Mouse (Mus musculus): ENCODE measurements around the gene Gm10073. TPM values are rescaled to one million over a fixed set of nuclear protein-coding genes. Genes with fewer than 3 reads are reported as not detected.
"Not testable (repeated sequence)": the region's sequence is repeated elsewhere in the genome, so short reads cannot be mapped to it uniquely, and the experiment has no call there.

Gm10073 gene
- 12.4 and 13.3 TPM in 2 replicates for polyA plus RNA-seq (2015; fragmentation: Nextera tagmentation; extraction: Ambion mirVana)

GRCm38 (mm10) chr8:106573168-106573567, at the start of gene Gm10073:
Gene Gm10073 (minus strand): TSS chr8:106573461.
- not testable (repeated sequence) for H3K9me3 ChIP-seq; H3K4me1 ChIP-seq; H3K27me3 ChIP-seq; H3K36me3 ChIP-seq; H3K4me3 ChIP-seq; H3K4me2 ChIP-seq; ATAC-seq (ENCODE audit: insufficient number of reproducible peaks, low FRiP score, low TSS enrichment, low read depth); H3K9ac ChIP-seq; H3K27ac ChIP-seq
- WGBS: 35% methylated on average over 20 of the region's 20 CpGs

DNA sequence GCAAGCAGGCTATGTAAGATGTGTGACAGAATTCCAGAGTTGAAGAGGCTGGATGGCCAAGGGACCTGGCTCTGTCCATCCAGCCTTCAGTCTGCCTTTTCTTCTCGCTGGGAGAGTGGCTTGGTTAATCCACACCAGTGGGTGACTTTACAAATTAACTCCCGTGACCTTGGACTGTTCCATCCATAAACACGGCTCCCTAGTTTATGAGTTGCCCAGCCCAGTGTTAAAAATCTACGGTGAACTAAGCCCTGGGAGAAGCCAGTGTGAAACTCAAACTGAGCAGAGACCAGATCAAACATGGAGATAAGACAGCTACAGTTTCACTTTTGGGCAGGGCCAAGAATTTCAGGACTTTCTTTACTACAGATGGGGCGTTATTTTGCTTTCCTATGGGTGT, 49.8 kb upstream of the Gm10073 start:
- Histone ChIP-seq H3K4me1 (peaks cover 17% of the 10 kb centered on the region), H3K4me3 (no peak overlapping the region), H3K36me3 (no peaks in the 10 kb centered on the region), H3K27ac (peak overlapping the region; percentile 58), H3K4me2 (no peak overlapping the region), H3K9me3 (no peaks in the 10 kb centered on the region), H3K9ac (no peak overlapping the region), H3K27me3 (no peaks in the 10 kb centered on the region)
- WGBS: 27% methylated on average over 5 of the region's 5 CpGs
- ATAC-seq (ENCODE audit: insufficient number of reproducible peaks, low FRiP score, low TSS enrichment, low read depth): no peak

GRCm38 (mm10) chr8:106620488-106620887, 47.2 kb upstream of the Gm10073 start:
- no peak overlapping the region for H3K4me3 ChIP-seq
- H3K27me3 ChIP-seq: no peaks in the 10 kb centered on the region
- H3K9ac ChIP-seq: no peak overlapping the region
- ATAC-seq (ENCODE audit: insufficient number of reproducible peaks, low FRiP score, low TSS enrichment, low read depth): no peak
- H3K4me1 ChIP-seq: peaks cover 32% of the 10 kb centered on the region
- H3K36me3 ChIP-seq: no peaks in the 10 kb centered on the region
- H3K9me3 ChIP-seq: no peaks in the 10 kb centered on the region
- H3K4me2 ChIP-seq: no peak overlapping the region
- WGBS: 64% methylated on average over 2 of the region's 2 CpGs
- H3K27ac ChIP-seq: no peak overlapping the region

DNA sequence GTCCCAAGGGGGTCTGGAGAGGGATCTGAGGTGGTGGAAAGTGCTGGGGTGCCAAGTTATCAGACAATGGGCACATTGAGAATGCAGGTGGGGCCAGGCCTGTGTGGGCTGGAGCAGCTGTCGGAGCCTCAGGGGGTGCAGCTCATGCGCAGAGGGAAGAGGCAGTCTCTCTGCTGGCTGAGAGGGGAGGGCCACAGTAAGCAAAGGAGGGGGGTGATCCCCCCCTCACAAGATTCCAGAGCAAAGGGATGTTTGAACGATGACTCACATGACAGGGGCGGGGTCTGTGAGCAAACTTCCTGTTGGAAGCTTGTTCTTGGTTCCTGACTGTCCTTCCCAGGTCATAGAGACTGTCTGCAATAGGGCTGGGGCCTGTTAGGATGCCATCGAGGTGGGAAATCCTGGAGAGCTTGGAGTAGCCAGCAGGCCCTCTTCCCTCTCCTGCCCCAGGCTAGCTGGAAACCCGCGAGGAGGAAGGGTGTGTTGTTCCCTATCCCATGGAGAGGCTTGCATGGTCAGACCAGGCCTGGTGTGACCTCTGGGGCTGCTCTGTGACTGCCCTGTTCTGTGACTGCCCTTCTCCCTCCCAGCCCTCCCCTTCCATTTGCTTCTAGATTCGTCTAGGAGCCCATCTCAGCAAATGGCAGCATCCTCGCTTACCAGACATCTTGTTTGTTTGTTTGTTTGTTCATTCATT, 46.4 kb upstream of the Gm10073 start:
- H3K9me3 ChIP-seq: no peaks in the 10 kb centered on the region
- H3K4me3 ChIP-seq: no peak overlapping the region
- H3K9ac ChIP-seq: no peak overlapping the region
- ATAC-seq (ENCODE audit: insufficient number of reproducible peaks, low FRiP score, low TSS enrichment, low read depth): peak; percentile 74; the same call in 1 of the 2 replicates
- no peaks in the 10 kb centered on the region for H3K27me3 ChIP-seq
- H3K27ac ChIP-seq: peak overlapping the region; percentile 69
- 0 out of 2 replicates have a peak overlapping the region, but pooled peaks have one; percentile 14 for H3K4me2 ChIP-seq
- H3K4me1 ChIP-seq: peaks cover 33% of the 10 kb centered on the region
- no peaks in the 10 kb centered on the region for H3K36me3 ChIP-seq
- WGBS: 38% methylated on average over 9 of the region's 9 CpGs

DNA sequence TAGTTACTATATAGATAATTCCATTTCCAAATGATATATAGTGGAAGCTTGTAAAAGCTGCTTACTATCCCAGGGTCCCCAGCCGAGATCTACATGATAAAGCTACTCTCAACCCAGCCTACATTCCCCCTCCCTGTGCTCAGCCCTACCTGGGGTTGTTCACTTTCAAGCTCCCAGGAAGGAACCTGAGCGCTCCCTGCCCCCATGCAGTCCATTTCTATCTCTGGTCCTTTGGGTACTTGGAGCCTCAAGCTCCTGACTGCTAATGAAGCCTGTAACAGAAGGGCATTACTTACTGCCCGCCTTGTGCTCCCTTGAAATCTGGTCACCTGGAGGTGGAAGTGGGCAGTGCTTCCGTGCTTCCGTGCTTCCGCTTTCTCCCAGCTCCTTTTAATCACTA, 45.1 kb upstream of the Gm10073 start:
- ATAC-seq (ENCODE audit: insufficient number of reproducible peaks, low FRiP score, low TSS enrichment, low read depth): no peak
- WGBS: 48% methylated on average over 6 of the region's 6 CpGs
- no peaks in the 10 kb centered on the region for H3K36me3 ChIP-seq
- H3K9me3 ChIP-seq: no peaks in the 10 kb centered on the region
- no peak overlapping the region for H3K4me3 ChIP-seq
- no peak overlapping the region for H3K4me2 ChIP-seq
- peaks cover 33% of the 10 kb centered on the region for H3K4me1 ChIP-seq
- H3K27ac ChIP-seq: no peak overlapping the region; the same call in 1 of the 2 replicates
- no peak overlapping the region for H3K9ac ChIP-seq
- no peaks in the 10 kb centered on the region for H3K27me3 ChIP-seq

GRCm38 (mm10) chr8:106617865-106618264, 44.6 kb upstream of the Gm10073 start:
- H3K36me3 ChIP-seq: no peaks in the 10 kb centered on the region
- no peak overlapping the region for H3K4me2 ChIP-seq
- peaks cover 33% of the 10 kb centered on the region for H3K4me1 ChIP-seq
- WGBS: 81% methylated on average over 6 of the region's 6 CpGs
- no peak for ATAC-seq (ENCODE audit: insufficient number of reproducible peaks, low FRiP score, low TSS enrichment, low read depth)
- no peak overlapping the region for H3K9ac ChIP-seq
- H3K27ac ChIP-seq: 0 out of 2 replicates have a peak overlapping the region, but pooled peaks have one; percentile 27
- no peaks in the 10 kb centered on the region for H3K27me3 ChIP-seq
- H3K4me3 ChIP-seq: no peak overlapping the region
- H3K9me3 ChIP-seq: no peaks in the 10 kb centered on the region

DNA sequence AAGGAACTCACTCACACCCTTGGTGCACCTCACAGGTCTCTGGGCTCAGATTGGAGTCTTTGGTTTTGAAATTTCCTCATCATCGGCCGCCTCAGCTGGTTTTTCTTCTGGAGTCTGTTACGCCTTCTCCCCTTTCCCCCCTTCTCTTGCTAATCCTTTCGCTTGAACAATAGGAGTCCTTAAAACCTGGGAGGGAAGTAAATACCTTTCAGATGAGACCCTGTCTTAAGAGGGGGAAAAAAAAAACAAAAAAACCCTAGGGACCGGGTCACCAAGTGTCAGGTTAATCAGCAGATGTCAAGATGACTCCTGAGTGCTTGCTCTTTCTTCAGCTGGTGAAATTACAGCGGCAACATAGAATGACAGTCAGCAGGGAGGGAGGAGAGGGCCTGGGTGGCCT, 43.9 kb upstream of the Gm10073 start:
- WGBS: 40% methylated on average over 6 of the region's 6 CpGs
- H3K27me3 ChIP-seq: no peaks in the 10 kb centered on the region
- no peak for ATAC-seq (ENCODE audit: insufficient number of reproducible peaks, low FRiP score, low TSS enrichment, low read depth)
- H3K4me3 ChIP-seq: no peak overlapping the region
- H3K9ac ChIP-seq: no peak overlapping the region
- no peaks in the 10 kb centered on the region for H3K9me3 ChIP-seq
- peak overlapping the region; percentile 38 for H3K27ac ChIP-seq
- no peaks in the 10 kb centered on the region for H3K36me3 ChIP-seq
- H3K4me2 ChIP-seq: no peak overlapping the region
- H3K4me1 ChIP-seq: peaks cover 33% of the 10 kb centered on the region

DNA sequence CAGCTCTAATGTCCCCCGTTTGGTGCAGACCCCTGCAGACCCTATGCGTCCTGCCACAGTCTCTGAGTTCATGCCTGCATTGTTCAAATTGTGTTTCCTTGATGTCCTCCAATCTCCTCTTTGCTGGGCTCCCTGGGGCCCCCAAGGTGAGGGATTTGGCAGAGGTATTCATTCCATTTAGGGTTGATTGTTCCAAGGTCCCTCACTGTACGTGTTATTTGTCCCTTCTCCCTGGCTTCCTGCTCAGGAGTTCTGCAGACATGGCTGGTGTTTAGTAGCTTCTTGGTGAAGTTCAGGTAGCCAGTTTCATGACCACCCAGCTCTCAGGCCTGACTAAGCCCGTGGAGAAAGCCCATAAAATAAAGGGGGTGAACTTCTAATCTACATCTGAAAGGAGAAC, 43.4 kb upstream of the Gm10073 start:
- no peak for ATAC-seq (ENCODE audit: insufficient number of reproducible peaks, low FRiP score, low TSS enrichment, low read depth)
- Histone ChIP-seq H3K4me2 (no peak overlapping the region), H3K27me3 (no peaks in the 10 kb centered on the region), H3K9me3 (no peaks in the 10 kb centered on the region), H3K4me3 (no peak overlapping the region), H3K9ac (no peak overlapping the region), H3K27ac (peak overlapping the region; percentile 38), H3K4me1 (peaks cover 33% of the 10 kb centered on the region), H3K36me3 (no peaks in the 10 kb centered on the region)
- 34% methylated on average over 4 of the region's 4 CpGs for WGBS

- no peak for ATAC-seq (ENCODE audit: insufficient number of reproducible peaks, low FRiP score, low TSS enrichment, low read depth)
- Histone ChIP-seq H3K9ac (no peak overlapping the region), H3K4me2 (no peak overlapping the region), H3K9me3 (no peaks in the 10 kb centered on the region), H3K4me1 (peaks cover 33% of the 10 kb centered on the region), H3K4me3 (no peak overlapping the region), H3K27me3 (no peaks in the 10 kb centered on the region), H3K27ac (0 out of 2 replicates have a peak overlapping the region, but pooled peaks have one; percentile 33), H3K36me3 (no peaks in the 10 kb centered on the region)
- 56% methylated on average over 10 of the region's 10 CpGs for WGBS
These were observed 42.5 kb upstream of the Gm10073 start for GRCm38 (mm10) chr8:106615661-106616299.

DNA sequence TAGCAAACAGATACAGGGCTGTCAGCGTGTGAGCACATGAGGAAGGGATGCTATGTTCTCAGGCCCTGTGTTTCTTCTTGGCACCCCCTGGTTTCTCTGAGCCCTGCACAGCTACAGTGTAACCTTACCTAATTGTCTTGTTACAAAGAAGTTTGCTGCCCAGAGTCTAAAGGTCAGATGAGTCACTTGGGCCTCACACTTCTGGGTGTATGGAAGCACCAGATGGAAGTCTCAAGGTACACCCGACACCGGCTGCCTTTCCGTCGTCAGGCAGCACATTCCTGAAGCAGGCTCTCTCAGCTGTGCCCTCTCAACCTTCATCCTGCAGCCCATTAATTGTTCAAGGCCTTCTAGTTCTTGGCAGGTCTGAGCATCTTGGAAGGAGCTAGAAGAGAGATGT, 41.4 kb upstream of the Gm10073 start:
- Histone ChIP-seq H3K9ac (no peak overlapping the region), H3K4me2 (no peak overlapping the region), H3K4me3 (no peak overlapping the region), H3K4me1 (peaks cover 26% of the 10 kb centered on the region), H3K36me3 (no peaks in the 10 kb centered on the region), H3K9me3 (no peaks in the 10 kb centered on the region), H3K27me3 (no peaks in the 10 kb centered on the region), H3K27ac (no peak overlapping the region)
- WGBS: 56% methylated on average over 5 of the region's 5 CpGs
- ATAC-seq (ENCODE audit: insufficient number of reproducible peaks, low FRiP score, low TSS enrichment, low read depth): no peak

- Histone ChIP-seq H3K27ac (no peak overlapping the region), H3K36me3 (no peaks in the 10 kb centered on the region), H3K4me2 (no peak overlapping the region), H3K4me3 (no peak overlapping the region), H3K9me3 (no peaks in the 10 kb centered on the region), H3K27me3 (peaks cover 3% of the 10 kb centered on the region), H3K9ac (no peak overlapping the region), H3K4me1 (peaks cover 16% of the 10 kb centered on the region; the same call in 1 of the 2 replicates)
- ATAC-seq (ENCODE audit: insufficient number of reproducible peaks, low FRiP score, low TSS enrichment, low read depth): no peak
- 60% methylated on average over 3 of the region's 3 CpGs for whole genome bisulfite sequencing
These were observed 38.8 kb upstream of the Gm10073 start for GRCm38 (mm10) chr8:106612047-106612446.

DNA sequence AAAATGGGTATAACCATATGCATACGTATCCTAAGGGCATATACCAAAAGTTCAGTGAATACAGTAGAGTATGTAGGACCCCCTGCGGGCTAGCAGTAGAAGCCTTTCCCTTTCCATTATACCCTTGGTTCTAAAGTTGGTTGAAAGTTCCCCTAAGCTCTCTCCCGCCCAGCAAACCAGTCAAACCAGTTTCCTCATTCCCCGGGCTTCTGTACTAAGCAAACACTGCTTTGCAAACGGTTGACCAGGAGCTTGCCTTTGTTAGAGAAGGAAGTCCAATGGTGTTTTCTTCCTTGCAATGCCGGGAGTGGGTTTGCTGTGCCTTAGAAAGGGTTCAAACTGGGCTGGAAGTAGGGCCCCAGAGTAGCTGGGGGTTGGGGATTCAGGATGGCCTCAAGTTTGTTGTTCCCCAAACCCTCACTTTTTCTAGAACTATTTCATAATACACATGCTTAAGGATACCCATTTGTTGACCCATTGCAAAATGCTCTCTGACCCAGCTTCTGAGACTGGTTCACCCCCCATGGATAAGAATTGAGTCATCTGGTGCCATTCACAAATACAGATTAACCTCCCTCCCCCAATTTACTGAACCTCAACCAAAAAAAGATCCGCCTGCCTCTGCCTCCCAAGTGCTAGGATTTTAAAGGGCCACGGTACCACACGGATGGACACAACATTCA, 37.8 kb upstream of the Gm10073 start:
- 69% methylated on average over 9 of the region's 9 CpGs for WGBS
- Histone ChIP-seq H3K4me3 (no peak overlapping the region), H3K36me3 (no peaks in the 10 kb centered on the region), H3K4me1 (0 out of 2 replicates have a peak, but pooled peaks cover 7% of the 10 kb centered on the region), H3K27me3 (peaks cover 11% of the 10 kb centered on the region), H3K4me2 (no peak overlapping the region), H3K27ac (no peak overlapping the region), H3K9ac (no peak overlapping the region), H3K9me3 (no peaks in the 10 kb centered on the region)
- no peak for ATAC-seq (ENCODE audit: insufficient number of reproducible peaks, low FRiP score, low TSS enrichment, low read depth)

Measured in limb, embryonic 15.5 days (tissue).